Mouse (Mus musculus): ENCODE results near the gene Fam83d. TPM values are rescaled to one million over a fixed set of nuclear protein-coding genes. Genes with fewer than 3 reads are reported as not detected.

Gene Fam83d
- polyA plus RNA-seq, 1 experiment, result 6.7 TPM

DNA sequence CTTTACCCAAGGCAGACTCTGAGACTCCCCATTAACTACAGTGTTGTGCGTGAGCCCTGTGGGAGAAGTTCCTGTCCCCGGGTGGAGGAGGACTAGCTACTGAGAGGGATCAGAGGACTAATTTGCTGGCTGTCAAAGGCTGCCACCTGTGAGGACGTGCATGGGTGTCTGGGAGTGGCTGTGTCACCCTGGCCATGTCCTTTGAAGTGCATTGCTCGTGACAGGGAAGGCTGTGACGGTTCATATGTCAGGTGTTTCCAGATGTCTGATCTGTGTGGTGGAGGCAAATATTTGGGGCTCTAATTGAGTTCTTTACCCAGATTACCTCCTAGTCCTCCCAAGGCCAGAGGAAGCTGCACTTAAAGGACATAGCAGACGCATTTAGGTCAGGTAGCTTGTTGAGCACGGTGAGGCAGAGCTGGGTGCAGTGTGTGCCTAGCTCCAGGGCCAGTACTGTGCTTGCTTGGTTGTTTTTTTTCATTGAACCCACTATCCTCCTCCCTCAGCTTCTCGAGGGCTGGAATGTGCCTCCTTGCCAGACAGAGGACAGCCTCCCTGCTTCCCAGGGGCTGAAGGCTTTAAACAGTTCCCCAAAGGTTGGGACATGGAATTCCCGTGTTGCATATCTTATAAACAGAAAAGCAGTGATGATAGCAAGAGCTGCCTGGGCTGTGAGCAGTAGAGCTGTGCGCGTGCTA, 3.3 kb downstream of the Fam83d start:
- Histone ChIP-seq H3K4me3 (replicated peaks; ENCODE audit: extremely low read depth, low read depth, low read length) (no peak overlapping the region), H3K4me1 (ENCODE audit: control insufficient read depth, insufficient read depth, low read length) (peaks cover 9% of the 10 kb centered on the region)
- DNase-seq, result no peak
- 58% methylated on average over 11 of the region's 11 CpGs for WGBS
- TF ChIP-seq CTCF (IDR thresholded peaks at IDR 0.05; ENCODE audit: insufficient read depth, low read length) (no peak), POLR2A (IDR thresholded peaks at IDR 0.05; ENCODE audit: borderline replicate concordance, extremely low read depth, low read depth, low read length) (no peak)

DNA sequence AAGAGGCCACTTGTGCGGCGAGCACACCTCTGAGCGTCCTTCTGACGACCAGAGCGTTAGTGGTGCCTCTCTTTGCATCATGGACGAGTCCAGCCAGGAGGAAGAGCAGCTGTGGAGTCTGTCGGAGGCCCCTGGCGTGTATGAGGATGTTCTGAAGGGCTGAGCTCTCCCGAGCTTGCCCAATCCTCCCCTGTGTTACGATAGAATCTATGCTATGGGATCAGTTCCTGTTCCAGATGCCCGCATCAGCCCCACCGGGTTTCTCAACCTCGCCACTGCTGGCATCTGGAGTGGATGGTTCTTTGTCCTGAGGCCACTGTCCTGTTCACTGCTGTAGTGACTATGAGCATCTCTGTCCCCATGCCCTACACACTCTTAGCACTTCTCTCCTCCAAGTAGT, 4.9 kb downstream of the Fam83d start:
- Histone ChIP-seq H3K4me1 (ENCODE audit: control insufficient read depth, insufficient read depth, low read length) (peaks cover 15% of the 10 kb centered on the region), H3K4me3 (replicated peaks; ENCODE audit: extremely low read depth, low read depth, low read length) (no peak overlapping the region)
- 72% methylated on average over 13 of the region's 13 CpGs for WGBS
- DNase-seq, result no peak
- TF ChIP-seq CTCF (IDR thresholded peaks at IDR 0.05; ENCODE audit: insufficient read depth, low read length), result no peak
- TF ChIP-seq POLR2A (IDR thresholded peaks at IDR 0.05; ENCODE audit: borderline replicate concordance, extremely low read depth, low read depth, low read length), result no peak

DNA sequence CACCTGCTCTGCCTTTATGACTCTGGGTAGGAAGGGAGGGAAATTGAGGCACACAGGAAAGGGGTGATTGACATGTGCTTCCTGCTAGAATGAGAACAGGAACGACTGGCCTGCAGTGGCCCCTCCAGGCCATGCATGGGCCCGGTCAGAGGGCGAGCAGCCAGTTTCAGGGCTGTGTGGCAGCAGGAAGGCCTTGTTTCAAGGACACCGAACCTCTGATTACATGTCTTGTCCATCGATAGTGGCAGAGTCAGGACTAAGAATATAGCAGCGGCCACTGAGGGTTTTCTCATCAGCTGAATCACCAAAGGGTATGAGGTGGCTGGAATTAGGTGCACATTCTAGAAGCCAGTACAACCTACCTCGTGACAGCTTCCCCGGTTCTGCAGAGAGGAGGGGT, 7.0 kb downstream of the Fam83d start:
- 58% methylated on average over 8 of the region's 8 CpGs for WGBS

DNA sequence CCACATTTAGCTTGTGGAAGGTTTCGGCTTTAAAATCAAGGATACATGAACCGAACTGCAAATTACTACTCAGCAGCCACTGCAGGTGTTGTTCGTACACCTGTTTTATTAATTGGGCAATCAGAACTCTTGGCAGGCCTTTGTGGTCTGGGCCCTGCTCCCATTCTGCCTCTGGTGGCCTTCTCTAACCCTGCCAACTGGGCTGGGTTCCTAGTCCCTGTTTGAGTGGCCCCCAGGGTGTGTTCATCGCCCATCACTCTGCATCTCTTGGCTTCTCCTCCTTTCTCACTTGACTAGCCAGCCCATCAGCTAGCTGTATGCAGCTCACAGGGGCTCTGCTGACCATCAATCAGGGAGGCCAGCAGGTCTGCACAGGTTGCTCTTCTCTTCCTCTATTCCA, 8.8 kb downstream of the Fam83d start:
- no peak for DNase-seq
- 71% methylated on average over 4 of the region's 4 CpGs for WGBS
- H3K4me1 ChIP-seq (ENCODE audit: control insufficient read depth, insufficient read depth, low read length), result peaks cover 9% of the 10 kb centered on the region
- TF ChIP-seq CTCF (IDR thresholded peaks at IDR 0.05; ENCODE audit: insufficient read depth, low read length) (no peak), POLR2A (IDR thresholded peaks at IDR 0.05; ENCODE audit: borderline replicate concordance, extremely low read depth, low read depth, low read length) (no peak)
- no peak overlapping the region for H3K4me3 ChIP-seq (replicated peaks; ENCODE audit: extremely low read depth, low read depth, low read length)

More for the DNA sequence above, 7.0 kb downstream of the Fam83d start:
- peaks cover 9% of the 10 kb centered on the region for H3K4me1 ChIP-seq (ENCODE audit: control insufficient read depth, insufficient read depth, low read length)
- TF ChIP-seq POLR2A (IDR thresholded peaks at IDR 0.05; ENCODE audit: borderline replicate concordance, extremely low read depth, low read depth, low read length), result no peak
- TF ChIP-seq CTCF (IDR thresholded peaks at IDR 0.05; ENCODE audit: insufficient read depth, low read length), result no peak
- DNase-seq, result no peak
- no peak overlapping the region for H3K4me3 ChIP-seq (replicated peaks; ENCODE audit: extremely low read depth, low read depth, low read length)

GRCm38 (mm10) chr2:158777490-158777889, 9.6 kb downstream of the Fam83d start:
- 28% methylated on average over 6 of the region's 6 CpGs for WGBS
- TF ChIP-seq CTCF (IDR thresholded peaks at IDR 0.05; ENCODE audit: insufficient read depth, low read length) (no peak), POLR2A (IDR thresholded peaks at IDR 0.05; ENCODE audit: borderline replicate concordance, extremely low read depth, low read depth, low read length) (no peak)
- Histone ChIP-seq H3K4me3 (replicated peaks; ENCODE audit: extremely low read depth, low read depth, low read length) (no peak overlapping the region), H3K4me1 (ENCODE audit: control insufficient read depth, insufficient read depth, low read length) (peaks cover 9% of the 10 kb centered on the region)
- DNase-seq, result no peak

DNA sequence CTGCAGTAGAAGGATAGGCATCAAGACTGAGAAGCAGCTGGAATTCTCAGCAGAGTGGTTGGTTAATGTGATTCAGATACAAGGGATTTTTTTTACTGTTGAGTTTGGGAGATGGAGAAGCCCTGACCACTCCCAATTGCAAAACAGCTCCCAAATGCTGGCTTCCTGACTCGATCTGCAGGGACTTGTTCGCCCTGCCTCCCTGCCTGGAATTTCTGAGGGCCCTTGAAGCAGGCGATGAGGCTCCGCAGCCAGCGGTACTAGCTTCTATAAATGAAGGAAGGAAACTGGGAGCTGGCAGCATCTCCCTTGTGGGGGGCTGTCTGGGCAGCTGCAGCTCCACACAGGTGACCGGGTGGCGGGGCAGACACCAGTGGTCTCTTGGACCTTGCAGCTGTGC, 10.5 kb downstream of the Fam83d start:
- DNase-seq, result peak; percentile 31
- peaks cover 9% of the 10 kb centered on the region for H3K4me1 ChIP-seq (ENCODE audit: control insufficient read depth, insufficient read depth, low read length)
- TF ChIP-seq CTCF (IDR thresholded peaks at IDR 0.05; ENCODE audit: insufficient read depth, low read length), result no peak
- TF ChIP-seq POLR2A (IDR thresholded peaks at IDR 0.05; ENCODE audit: borderline replicate concordance, extremely low read depth, low read depth, low read length), result no peak
- 26% methylated on average over 7 of the region's 7 CpGs for WGBS
- no peak overlapping the region for H3K4me3 ChIP-seq (replicated peaks; ENCODE audit: extremely low read depth, low read depth, low read length)

DNA sequence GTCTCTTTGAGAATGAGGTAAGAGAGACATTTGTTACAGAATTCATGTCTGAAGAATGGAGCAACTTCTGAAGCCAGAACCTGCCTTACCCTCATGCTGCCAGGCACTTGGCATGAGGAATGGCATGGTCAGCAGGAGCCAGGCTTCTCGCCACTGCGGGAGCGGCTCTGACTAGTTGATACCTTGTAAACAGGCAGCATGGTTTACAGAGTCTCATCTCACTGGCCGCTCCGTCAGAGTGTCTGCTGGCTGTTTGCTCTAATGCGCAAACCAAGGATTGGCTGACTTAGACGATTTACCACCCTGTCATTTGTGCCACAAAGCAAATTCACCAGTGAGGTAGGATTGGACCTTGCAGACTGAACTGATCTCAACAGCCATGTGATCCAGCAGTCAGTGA, 13.2 kb downstream of the Fam83d start:
- no peak for DNase-seq
- Histone ChIP-seq H3K4me1 (ENCODE audit: control insufficient read depth, insufficient read depth, low read length) (peaks cover 9% of the 10 kb centered on the region), H3K4me3 (replicated peaks; ENCODE audit: extremely low read depth, low read depth, low read length) (no peak overlapping the region)
- 90% methylated on average over 7 of the region's 7 CpGs for WGBS
- TF ChIP-seq CTCF (IDR thresholded peaks at IDR 0.05; ENCODE audit: insufficient read depth, low read length), result no peak
- TF ChIP-seq POLR2A (IDR thresholded peaks at IDR 0.05; ENCODE audit: borderline replicate concordance, extremely low read depth, low read depth, low read length), result no peak

DNA sequence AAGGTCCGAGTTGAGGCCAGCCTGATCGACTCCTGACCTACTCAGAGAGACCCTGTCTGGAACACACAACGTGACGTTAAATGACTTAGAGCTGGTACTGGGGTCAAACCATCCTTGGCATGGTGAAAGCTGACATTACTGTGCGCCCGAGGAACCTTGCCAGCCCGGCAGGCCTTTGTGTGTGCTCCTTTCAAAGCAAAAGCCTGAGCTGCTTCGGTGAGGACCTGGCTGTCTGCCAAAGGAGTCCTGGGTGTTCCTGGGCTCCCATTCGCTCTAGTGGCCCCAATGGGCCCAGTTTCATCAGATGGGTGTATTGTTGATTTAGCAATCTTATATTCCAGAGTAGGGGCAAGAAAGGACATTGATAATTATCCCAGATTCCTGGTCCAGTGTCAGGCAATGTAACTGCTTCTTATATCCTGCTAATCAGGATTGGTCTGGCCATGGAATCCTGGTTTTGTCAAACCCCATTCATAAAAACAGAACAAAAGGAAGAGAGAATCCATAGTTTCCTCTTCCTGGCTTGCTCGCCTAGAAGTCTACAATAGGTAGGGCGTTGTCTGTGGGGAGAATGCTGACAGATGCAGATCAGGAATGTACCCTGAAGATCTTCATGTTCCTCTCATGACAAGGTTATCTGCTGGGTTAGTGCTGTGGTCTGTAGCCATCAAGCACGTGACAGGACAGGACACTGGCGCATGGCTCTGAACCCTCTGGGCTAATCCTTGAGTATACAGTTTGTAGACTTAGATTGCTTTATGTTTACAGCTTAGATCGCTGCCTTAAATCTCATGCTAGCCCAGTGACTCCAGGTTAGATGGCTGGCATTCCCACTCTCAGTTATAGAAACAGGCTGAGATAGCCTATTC, 19.3 kb downstream of the Fam83d start:
- TF ChIP-seq POLR2A (IDR thresholded peaks at IDR 0.05; ENCODE audit: borderline replicate concordance, extremely low read depth, low read depth, low read length) (no peak), CTCF (IDR thresholded peaks at IDR 0.05; ENCODE audit: insufficient read depth, low read length) (no peak)
- Histone ChIP-seq H3K4me3 (replicated peaks; ENCODE audit: extremely low read depth, low read depth, low read length) (no peak overlapping the region), H3K4me1 (ENCODE audit: control insufficient read depth, insufficient read depth, low read length) (no peaks in the 10 kb centered on the region)
- DNase-seq, result no peak
- 64% methylated on average over 14 of the region's 14 CpGs for WGBS

GRCm38 (mm10) chr2:158794494-158795004, 26.7 kb downstream of the Fam83d start, which contains the start of gene Dhx35:
Dhx35 (plus strand) TSS chr2:158794807.
- WGBS, result under 1% methylated on average over 31 of the region's 33 CpGs
- Histone ChIP-seq H3K4me3 (replicated peaks; ENCODE audit: extremely low read depth, low read depth, low read length) (peak within 1 kb of the TSS; percentile 82), H3K4me1 (ENCODE audit: control insufficient read depth, insufficient read depth, low read length) (no peaks in the 10 kb centered on the region; the same call in 1 of the 2 replicates)
- no peak for TF ChIP-seq CTCF (IDR thresholded peaks at IDR 0.05; ENCODE audit: insufficient read depth, low read length)
- TF ChIP-seq POLR2A (IDR thresholded peaks at IDR 0.05; ENCODE audit: borderline replicate concordance, extremely low read depth, low read depth, low read length), result peak; percentile 75; the same call in 1 of the 2 replicates
- peak; percentile 88 for DNase-seq
